Mouse (Mus musculus): ENCODE results near the gene Plekha1. TPM values are rescaled to one million over a fixed set of nuclear protein-coding genes. Genes with fewer than 3 reads are reported as not detected.
A peak's percentile ranks its signal among the peaks of the same experiment; 100 is the strongest.

Gene Plekha1
- polyA plus RNA-seq, 1 experiment = not detected

DNA sequence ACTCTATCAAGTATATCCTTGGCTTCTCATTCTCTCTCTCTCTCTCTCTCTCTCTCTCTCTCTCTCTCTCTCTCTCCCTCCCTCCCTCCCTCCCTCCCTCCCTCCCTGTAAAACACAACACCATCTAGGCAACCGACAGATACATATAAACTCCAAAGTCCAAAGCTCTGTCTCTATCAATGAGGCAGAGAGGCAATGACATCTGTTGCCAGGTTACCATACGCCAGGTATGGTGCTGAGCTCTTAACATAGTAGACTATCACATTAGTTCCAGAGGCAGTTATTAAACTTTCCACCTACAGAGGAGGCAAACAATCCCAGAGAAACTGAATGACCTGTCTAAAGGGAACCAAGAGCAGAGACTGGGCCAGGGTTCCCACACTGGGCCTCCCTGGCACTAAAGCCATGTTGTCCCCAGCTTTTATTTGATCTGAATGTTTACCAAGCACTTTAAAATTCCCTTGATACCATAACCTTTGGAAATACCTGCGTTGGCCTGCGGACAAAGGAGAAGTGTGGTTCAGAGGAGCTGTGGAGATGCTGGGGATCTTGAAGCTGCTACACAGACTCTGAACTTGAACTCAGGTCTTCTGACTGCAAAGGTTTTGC, 10.8 kb upstream of the Plekha1 start:
- Histone ChIP-seq H3K27ac (ENCODE audit: insufficient read depth, low read depth, low read length) (no peak overlapping the region), H3K4me1 (ENCODE audit: control insufficient read depth, insufficient read depth, low read length) (peaks cover 18% of the 10 kb centered on the region), H3K4me3 (ENCODE audit: insufficient read depth, low read depth, low read length) (no peak overlapping the region)
- 92% methylated on average over 4 of the region's 4 CpGs for WGBS
- TF ChIP-seq CTCF (IDR thresholded peaks at IDR 0.05; ENCODE audit: insufficient read depth, low read depth, low read length) = no peak
- no peak for TF ChIP-seq POLR2A (IDR thresholded peaks at IDR 0.05; ENCODE audit: insufficient read depth, low read depth, low read length)

GRCm38 (mm10) chr7:130855681-130856080, 9.9 kb upstream of the Plekha1 start:
- Histone ChIP-seq H3K4me1 (ENCODE audit: control insufficient read depth, insufficient read depth, low read length) (peaks cover 24% of the 10 kb centered on the region), H3K27ac (ENCODE audit: insufficient read depth, low read depth, low read length) (0 out of 2 replicates have a peak overlapping the region, but pooled peaks have one; percentile 14), H3K4me3 (ENCODE audit: insufficient read depth, low read depth, low read length) (no peak overlapping the region)
- TF ChIP-seq CTCF (IDR thresholded peaks at IDR 0.05; ENCODE audit: insufficient read depth, low read depth, low read length) (no peak), POLR2A (IDR thresholded peaks at IDR 0.05; ENCODE audit: insufficient read depth, low read depth, low read length) (no peak)
- 13% methylated on average over 3 of the region's 3 CpGs for WGBS

DNA sequence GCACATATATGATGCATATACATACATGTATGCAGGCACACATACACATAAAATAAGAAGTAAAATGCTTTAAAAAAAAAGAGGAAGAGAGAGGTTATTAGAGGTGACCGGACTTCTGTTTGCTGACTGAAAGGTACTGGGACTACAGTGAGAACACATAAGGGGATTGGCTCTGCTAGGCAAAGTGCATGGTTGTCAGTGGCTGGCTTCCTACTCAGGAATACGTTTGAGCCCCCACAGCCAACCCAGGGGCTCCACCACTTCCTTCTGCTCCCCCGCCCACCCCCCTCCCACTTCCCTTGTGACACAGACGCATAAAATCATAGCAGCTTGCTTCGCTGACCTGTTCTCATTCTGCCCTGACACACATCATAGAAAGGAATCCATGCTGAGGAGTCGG, 7.6 kb upstream of the Plekha1 start:
- TF ChIP-seq POLR2A (IDR thresholded peaks at IDR 0.05; ENCODE audit: insufficient read depth, low read depth, low read length) (no peak), CTCF (IDR thresholded peaks at IDR 0.05; ENCODE audit: insufficient read depth, low read depth, low read length) (no peak)
- 70% methylated on average over 6 of the region's 6 CpGs for WGBS
- Histone ChIP-seq H3K4me3 (ENCODE audit: insufficient read depth, low read depth, low read length) (no peak overlapping the region), H3K27ac (ENCODE audit: insufficient read depth, low read depth, low read length) (no peak overlapping the region), H3K4me1 (ENCODE audit: control insufficient read depth, insufficient read depth, low read length) (peaks cover 36% of the 10 kb centered on the region)

DNA sequence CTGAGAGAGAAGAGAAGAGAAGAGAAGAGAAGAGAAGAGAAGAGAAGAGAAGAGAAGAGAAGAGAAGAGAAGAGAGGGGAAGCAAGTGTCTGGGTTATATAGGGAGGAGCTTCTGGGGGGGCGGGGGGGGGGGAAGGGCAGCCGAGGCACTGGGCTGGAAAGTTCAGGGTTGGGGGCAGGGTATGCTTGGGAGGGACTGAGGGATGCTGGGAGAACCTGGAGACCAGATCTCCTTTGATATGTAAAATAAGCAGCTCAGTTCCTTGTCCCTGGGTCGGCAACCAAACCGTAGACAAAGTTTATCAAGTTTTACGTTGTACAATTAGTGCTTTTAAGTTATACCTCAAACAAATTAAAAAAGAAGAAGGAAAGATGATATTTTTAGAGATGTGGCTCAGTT, 5.6 kb upstream of the Plekha1 start:
- 50% methylated on average over 4 of the region's 5 CpGs for WGBS

DNA sequence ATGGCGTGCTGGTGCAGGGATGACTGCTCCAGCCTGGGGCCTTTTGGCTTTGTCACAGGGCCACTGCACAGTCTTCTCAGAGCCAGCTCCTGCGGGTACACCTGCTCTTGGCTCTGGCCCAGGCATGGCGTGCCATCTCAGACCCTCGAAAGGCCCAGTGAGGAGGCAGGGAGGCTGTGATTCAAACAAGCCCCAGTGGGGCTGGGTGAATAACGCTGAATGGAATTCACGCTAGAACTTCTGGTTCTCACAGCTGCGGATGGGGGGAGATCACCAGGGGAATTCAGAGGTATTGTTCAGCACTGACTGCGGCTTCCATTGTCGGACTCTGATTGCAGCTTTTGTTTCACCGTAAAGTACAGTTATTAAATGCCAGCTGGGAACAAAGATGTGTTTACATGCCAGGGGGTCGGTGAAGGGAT, 4.8 kb upstream of the Plekha1 start:
- peak overlapping the region; percentile 84 for H3K27ac ChIP-seq (ENCODE audit: insufficient read depth, low read depth, low read length)
- no peak for TF ChIP-seq POLR2A (IDR thresholded peaks at IDR 0.05; ENCODE audit: insufficient read depth, low read depth, low read length)
- no peak for TF ChIP-seq CTCF (IDR thresholded peaks at IDR 0.05; ENCODE audit: insufficient read depth, low read depth, low read length)
- H3K4me1 ChIP-seq (ENCODE audit: control insufficient read depth, insufficient read depth, low read length) = peaks cover 34% of the 10 kb centered on the region
- H3K4me3 ChIP-seq (ENCODE audit: insufficient read depth, low read depth, low read length) = no peak overlapping the region
- WGBS = 14% methylated on average over 11 of the region's 11 CpGs

More for the DNA sequence above, 5.6 kb upstream of the Plekha1 start:
- peak overlapping the region; percentile 84 for H3K27ac ChIP-seq (ENCODE audit: insufficient read depth, low read depth, low read length)
- no peak overlapping the region for H3K4me3 ChIP-seq (ENCODE audit: insufficient read depth, low read depth, low read length)
- H3K4me1 ChIP-seq (ENCODE audit: control insufficient read depth, insufficient read depth, low read length) = peaks cover 42% of the 10 kb centered on the region
- TF ChIP-seq CTCF (IDR thresholded peaks at IDR 0.05; ENCODE audit: insufficient read depth, low read depth, low read length) (no peak), POLR2A (IDR thresholded peaks at IDR 0.05; ENCODE audit: insufficient read depth, low read depth, low read length) (no peak)

GRCm38 (mm10) chr7:130862501-130862900, 3.1 kb upstream of the Plekha1 start:
- TF ChIP-seq CTCF (IDR thresholded peaks at IDR 0.05; ENCODE audit: insufficient read depth, low read depth, low read length) = no peak
- TF ChIP-seq POLR2A (IDR thresholded peaks at IDR 0.05; ENCODE audit: insufficient read depth, low read depth, low read length) = no peak
- H3K4me3 ChIP-seq (ENCODE audit: insufficient read depth, low read depth, low read length) = no peak overlapping the region
- H3K27ac ChIP-seq (ENCODE audit: insufficient read depth, low read depth, low read length) = peak overlapping the region; percentile 89
- peaks cover 33% of the 10 kb centered on the region for H3K4me1 ChIP-seq (ENCODE audit: control insufficient read depth, insufficient read depth, low read length)
- 19% methylated on average over 1 of the region's 1 CpGs for WGBS

- peaks cover 28% of the 10 kb centered on the region for H3K4me1 ChIP-seq (ENCODE audit: control insufficient read depth, insufficient read depth, low read length)
- 72% methylated on average over 7 of the region's 7 CpGs for WGBS
- no peak for TF ChIP-seq CTCF (IDR thresholded peaks at IDR 0.05; ENCODE audit: insufficient read depth, low read depth, low read length)
- no peak for TF ChIP-seq POLR2A (IDR thresholded peaks at IDR 0.05; ENCODE audit: insufficient read depth, low read depth, low read length)
- H3K4me3 ChIP-seq (ENCODE audit: insufficient read depth, low read depth, low read length) = no peak overlapping the region
- H3K27ac ChIP-seq (ENCODE audit: insufficient read depth, low read depth, low read length) = no peak overlapping the region
These were observed 845 bp upstream of the Plekha1 start for GRCm38 (mm10) chr7:130864711-130865110.

GRCm38 (mm10) chr7:130866640-130867039, 1.1 kb downstream of the Plekha1 start:
- WGBS = 6% methylated on average over 13 of the region's 13 CpGs
- TF ChIP-seq POLR2A (IDR thresholded peaks at IDR 0.05; ENCODE audit: insufficient read depth, low read depth, low read length) (no peak), CTCF (IDR thresholded peaks at IDR 0.05; ENCODE audit: insufficient read depth, low read depth, low read length) (no peak)

DNA sequence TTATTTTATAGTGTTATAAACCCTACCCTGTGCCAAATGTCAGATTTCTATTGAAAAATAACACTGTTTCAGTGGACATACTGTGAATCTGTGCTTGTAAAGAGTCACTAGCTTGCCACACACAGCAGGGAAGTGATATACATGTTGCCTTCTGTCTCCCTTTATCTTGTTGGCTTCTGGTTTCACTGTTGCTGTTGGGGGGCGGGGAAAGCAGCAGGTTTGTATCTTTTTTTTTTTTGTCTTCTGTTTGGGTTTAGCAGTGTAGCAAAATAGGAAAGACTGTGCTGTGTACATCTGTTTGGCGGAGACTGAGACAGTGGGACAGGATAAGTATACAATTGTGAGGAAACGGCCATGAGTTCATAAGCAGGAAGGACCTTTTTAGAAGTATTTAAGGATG, 1.7 kb downstream of the Plekha1 start:
- WGBS = 47% methylated on average over 3 of the region's 3 CpGs
- H3K27ac ChIP-seq (ENCODE audit: insufficient read depth, low read depth, low read length) = no peak overlapping the region
- TF ChIP-seq CTCF (IDR thresholded peaks at IDR 0.05; ENCODE audit: insufficient read depth, low read depth, low read length) = no peak
- TF ChIP-seq POLR2A (IDR thresholded peaks at IDR 0.05; ENCODE audit: insufficient read depth, low read depth, low read length) = no peak
- H3K4me3 ChIP-seq (ENCODE audit: insufficient read depth, low read depth, low read length) = no peak overlapping the region
- peaks cover 13% of the 10 kb centered on the region; the same call in 1 of the 2 replicates for H3K4me1 ChIP-seq (ENCODE audit: control insufficient read depth, insufficient read depth, low read length)

More at GRCm38 (mm10) chr7:130866640-130867039, 1.1 kb downstream of the Plekha1 start:
- Histone ChIP-seq H3K4me1 (ENCODE audit: control insufficient read depth, insufficient read depth, low read length) (peaks cover 18% of the 10 kb centered on the region), H3K4me3 (ENCODE audit: insufficient read depth, low read depth, low read length) (peak overlapping the region; percentile 65), H3K27ac (ENCODE audit: insufficient read depth, low read depth, low read length) (peak overlapping the region; percentile 82)

All from olfactory bulb, adult 2 months (tissue).